Mouse (Mus musculus) right cerebral cortex, postnatal 10 days (tissue): Measurements from ENCODE around the gene Dctn2.

Source experiments
- DNase-seq, 2 experiments: peaks; one replicate each; pipeline ENCODE4 v3.0.0; 2021; ENCODE audit warnings: low spot score in 2 of 2

Dctn2 gene

DNA sequence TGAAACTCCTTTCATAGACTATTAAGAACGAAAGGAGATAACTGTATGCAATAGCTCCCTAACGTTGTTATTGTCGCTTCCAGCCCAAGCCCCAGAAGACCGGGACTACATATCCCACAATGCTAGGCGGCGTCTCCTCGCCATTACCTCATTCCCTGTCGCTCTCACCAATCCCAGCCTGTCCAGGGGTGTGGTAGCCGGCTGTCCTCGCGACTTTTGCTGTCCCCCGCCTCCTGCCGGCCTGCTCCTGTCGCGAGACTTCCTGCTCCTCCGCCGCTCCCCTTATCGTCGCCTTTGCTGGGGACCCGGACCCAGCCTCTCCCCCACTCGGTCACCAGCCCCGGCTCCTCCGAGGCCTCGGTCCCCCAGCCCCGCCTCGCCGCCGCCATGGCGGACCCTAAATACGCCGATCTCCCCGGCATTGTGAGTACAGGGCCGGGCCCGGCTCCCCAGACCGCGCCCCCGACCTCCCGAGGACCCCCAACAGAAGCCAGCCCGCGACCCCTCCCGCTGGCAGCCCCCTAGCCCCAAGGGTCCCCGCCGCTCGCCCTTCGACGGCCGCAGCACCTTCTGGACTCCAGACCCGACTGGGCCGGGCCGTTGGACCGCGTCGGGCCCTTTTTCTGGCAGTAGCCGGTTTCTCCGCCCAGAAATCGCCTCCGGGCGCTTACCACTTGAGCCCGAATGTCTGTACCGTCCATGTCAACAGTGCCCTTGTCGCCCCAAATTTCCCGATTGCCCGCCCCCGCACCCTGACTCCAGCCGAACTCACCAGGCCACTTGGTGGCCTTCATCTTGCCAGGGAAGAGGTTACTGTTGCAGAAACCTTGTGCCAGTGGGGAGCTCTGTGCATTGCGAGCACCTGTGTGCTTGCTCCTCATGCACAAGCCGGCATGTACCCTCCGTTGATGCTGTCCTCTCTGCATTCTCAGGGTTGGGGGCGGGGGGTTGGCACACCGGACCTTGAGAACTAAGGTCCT lies at the start of gene Dctn2:
TSS of gene Dctn2 (plus strand) at position 257 of the 980 bp plus-strand sequence.
- peak; percentile 98 to 99 for DNase-seq

DNA sequence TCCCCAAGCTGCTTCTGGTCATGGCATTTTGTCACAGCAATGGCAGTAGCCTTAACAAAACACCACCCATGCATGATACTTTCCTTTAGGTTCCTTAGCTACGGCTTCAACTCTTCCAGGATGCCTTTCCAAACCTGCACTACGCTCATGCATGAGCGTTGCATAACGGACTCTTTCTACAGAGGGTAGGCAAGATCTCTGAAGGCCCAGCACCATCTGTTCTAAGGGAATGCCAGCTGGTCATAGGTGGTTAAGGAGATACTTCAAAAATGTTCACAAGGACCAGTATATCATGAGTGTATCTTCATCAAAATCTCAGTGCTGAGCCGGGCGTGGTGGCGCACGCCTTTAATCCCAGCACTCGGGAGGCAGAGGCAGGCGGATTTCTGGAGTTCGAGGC lies 49.7 kb upstream of the Dctn2 start:
- no peak for DNase-seq

DNA sequence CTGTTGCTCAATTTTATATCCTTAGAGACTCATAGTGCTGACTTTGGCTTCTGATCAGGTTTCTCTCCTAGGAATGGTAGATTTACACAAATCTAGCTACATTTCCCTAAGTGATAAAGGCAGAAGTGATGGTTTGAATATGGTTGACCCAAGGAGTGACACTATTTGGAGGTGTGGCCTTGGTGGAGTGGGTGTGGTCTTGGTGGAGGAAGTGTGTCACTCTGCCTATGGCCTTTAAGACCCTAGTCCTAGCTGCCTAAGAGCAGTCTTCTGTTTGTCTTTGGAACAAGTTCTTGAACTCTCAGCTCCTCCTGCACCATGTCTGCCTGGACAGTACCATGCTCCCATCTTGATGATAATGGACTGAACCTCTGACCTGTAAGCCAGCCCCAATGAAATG lies 49.0 kb upstream of the Dctn2 start:
- no peak for DNase-seq

DNA sequence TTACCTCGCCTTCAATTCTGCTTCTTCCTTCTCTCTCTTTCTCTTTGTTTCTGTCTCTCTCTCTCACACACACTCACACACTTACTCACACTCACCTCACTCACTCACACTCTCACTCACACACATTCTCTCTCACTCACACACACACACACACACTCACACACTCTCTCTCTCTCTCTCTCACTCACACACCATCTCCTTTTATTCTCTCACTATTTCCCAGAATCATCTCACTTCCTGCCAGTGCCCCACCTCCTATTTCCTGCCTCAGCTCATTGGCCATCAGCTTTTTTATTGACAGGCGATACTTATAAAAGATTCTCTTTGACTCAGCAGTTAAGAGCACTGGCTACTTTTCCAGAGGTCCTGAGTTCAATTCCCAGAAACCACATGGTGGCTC lies 47.8 kb upstream of the Dctn2 start:
- DNase-seq, result no peak

DNA sequence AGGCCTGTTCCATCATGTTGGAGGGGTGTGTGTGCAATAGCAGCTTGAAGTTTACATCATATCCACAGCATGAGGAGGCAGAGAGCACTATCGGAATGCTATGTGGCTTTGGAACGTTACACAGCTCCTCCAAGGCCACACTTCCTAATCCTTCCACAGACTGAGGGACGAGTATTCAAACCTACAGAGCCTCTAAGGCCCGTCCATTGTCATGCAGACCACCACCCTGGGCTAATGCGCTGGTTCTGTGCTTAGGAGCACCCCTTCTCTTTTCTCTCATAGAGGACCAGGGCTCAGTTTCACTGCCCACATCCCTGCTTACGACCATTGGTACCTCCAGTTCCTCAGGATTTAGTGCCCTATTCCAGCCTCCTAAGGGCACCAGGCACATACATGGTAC lies 41.0 kb upstream of the Dctn2 start:
- no peak for DNase-seq

DNA sequence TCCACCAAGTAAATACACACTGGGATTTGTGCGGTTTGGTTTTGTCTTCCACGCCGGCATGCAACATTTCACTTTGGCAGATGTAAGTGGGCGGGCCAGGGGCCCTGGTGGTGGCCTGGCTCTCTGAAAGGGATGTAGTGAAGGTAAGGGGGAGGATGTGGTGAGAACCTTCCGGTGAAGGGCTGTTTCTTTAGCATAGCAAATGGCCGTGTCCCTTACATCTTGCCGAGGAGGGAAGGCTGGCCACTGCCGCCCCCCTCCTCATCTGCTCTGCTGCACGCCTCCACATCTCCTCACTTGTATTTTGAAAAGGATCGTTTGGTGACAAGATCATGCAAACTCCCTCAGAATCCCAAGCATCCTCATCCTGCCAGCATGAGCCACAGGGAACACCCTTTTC lies 40.4 kb upstream of the Dctn2 start:
- DNase-seq, result no peak

DNA sequence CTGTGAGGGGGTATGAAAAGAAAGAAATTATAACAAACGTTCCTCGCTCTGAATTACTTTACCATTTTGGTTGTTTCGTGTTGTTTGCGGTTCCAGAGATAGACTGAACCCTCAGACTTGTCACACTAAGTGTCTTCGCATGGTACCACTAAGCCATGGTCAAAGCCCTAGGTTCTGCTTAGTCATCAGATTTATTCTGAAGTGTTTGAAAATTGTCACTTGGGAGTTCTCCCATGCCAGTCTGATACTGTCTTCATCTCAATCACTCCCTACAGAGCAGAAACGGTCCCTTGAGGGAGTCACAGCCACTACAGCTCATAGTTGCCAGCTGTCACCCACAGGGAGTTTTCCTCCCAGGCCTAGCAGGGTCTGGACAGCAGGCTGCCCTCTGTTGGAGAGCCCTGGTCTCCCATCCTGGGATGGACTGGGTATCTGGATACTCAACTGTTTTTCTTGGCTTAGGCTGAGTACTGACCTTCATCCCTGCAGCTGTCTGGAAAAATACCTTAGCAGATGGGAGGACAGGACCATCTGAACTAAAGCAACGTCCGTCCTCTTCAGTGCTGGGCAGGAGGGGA lies 39.8 kb upstream of the Dctn2 start:
- DNase-seq, result no peak

DNA sequence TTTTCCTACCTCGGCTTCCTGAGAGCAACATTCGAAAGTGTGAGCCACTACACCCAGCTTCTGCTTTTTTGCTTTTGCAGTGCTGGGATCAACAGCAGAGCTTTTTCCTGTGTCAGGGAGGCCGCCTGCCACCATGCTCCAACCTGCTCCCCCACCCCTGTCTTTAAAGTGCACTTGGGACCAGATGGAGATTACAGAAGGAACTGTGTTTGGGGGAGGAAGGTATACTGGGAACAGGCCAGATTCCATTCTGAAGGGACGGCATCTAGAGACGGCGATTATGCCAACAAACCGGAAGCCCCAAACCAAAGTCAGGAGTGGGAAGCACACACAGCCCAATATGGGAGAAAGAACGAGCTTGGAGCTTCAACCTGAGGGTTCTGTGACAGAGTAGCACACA lies 39.0 kb upstream of the Dctn2 start:
- no peak for DNase-seq

DNA sequence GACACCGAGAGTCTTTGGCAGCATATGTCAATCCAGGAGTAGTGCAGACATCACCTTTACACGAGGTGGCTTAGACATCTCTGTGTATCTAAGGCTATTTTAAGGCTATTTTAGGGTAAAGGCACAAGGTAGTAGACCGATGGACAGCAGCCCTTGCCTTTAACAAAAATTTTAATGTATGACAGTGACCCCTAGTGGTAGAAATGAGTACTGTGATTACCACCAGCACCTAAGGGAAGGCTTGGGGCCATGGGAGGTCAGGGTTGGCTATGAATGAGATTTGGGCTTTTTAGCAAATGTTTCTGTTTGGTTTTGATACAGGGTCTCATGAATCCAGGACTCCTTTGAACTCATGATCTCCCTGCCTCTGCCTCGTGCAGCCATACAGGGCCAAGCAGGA lies 37.3 kb upstream of the Dctn2 start:
- no peak for DNase-seq

DNA sequence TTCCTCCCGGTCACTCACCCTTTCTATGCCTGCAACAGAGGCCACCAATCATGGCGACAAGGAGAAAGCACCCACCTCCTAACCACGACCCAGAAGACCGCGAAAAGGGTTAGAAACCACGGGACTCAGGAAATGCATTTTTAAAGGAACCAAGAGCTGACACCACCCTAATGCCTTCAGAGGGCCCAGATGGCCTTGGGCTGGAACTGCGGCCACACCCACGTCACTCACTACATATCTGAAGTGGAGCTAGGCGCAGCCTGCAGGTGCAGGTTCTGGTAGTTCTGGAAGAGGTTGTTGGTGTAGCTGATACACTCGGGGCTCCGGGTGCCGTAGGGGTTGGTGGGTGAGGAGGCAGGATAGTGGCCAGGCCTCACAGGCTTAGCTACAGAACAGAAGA lies 35.5 kb upstream of the Dctn2 start:
- no peak for DNase-seq

DNA sequence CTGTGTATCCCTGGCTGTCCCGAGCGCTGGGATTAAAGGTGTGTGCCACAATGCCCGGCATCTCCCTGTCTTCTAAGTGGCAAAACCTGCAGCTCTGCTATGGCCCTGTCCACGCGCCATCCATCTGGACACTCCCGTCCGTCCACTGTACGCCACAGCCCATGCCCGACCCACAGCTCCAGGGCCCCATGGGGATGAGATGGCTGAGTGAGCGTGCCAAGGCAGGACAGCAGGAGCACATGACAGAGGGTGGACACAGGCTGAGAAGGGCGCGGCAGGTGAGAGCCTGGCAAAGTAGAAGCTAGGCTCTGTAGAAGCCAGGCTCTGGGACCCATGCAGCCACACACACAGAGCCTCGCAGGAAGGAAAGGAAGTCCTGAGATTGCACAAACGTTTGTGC lies 34.4 kb upstream of the Dctn2 start:
- no peak for DNase-seq

DNA sequence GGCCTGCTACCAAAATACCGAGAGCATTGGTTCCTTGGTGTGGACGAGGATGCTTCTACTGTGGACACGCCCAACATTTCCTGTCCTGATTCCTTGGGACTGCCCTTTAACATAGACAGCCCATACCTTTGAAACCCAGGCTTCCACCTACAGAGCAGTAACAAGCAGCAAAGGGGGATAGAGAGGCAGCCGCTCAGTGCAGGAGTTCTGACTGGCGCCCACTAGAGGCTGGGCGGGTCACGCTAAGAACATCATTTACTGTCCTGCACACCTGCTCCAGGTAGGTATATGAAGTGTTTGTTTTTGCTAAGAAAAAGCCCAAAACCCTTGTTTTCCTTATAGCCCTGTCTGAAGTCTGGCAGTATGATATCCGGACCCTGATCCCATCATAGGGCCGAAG lies 33.0 kb upstream of the Dctn2 start:
- no peak for DNase-seq

DNA sequence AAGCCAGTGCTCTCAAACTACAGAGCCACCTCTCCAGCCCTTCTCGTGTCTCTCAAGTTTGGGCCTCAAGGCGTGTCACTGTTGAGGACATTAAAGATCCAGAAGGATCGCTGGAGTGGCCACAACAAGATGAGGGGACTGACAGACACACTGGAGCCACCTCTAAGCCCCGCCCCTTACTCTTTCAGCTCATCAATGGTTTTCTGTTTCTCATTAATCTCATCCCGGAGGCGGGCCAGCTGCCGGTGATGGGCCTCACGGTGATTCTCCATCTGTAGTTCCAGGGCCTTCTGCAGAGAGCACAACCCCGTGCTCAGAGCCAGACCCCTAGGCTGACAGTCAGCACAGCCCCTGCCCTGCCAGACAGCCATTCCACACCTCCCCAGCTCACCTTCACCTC lies 29.6 kb upstream of the Dctn2 start:
- DNase-seq, result no peak

DNA sequence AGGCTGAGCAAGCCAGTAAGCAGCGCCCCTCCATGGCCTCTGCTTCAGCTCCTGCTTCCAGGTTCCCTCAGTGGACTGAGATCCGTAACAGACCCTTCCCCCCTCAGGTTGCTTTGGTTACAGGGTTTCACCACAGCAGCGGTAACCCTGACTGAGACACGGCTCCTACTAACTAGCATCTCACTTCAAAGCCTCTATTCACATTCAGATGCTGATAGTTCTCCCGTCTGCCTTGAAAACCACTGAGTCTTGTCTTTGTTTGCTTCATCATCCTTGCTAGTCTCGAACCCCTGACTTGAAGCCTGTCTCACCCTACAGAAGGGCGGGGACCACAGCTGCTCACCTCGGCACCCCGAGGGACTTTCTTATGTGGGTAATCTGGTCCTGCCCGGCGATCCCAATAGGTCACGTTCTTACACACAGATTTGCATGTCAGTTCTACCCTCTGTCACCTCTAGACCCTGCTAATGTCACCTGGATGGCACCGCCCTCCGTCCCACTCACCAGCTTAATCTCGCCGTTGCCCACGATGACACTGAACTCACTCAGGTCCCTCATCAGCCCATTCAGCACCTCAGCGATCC lies 27.8 kb upstream of the Dctn2 start:
- DNase-seq, result no peak

DNA sequence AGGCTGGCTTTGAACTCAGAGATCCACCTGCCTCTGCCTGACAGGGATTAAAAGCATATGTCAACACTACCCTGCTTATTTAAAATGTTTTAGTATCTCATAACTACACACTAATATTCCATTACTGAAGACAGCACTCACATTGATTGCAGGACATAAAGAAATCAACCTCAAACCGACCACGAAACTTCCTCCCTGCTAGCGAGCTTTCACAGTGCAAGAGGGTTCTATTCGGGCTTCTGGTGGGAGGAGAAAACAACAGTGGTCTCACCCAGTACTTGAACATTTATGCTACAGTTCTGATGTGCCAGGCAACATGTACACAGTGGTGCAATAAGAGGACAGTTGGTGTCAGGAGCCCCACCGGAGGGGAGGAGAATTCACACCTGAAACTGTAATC lies 15.4 kb upstream of the Dctn2 start:
- DNase-seq, result no peak

DNA sequence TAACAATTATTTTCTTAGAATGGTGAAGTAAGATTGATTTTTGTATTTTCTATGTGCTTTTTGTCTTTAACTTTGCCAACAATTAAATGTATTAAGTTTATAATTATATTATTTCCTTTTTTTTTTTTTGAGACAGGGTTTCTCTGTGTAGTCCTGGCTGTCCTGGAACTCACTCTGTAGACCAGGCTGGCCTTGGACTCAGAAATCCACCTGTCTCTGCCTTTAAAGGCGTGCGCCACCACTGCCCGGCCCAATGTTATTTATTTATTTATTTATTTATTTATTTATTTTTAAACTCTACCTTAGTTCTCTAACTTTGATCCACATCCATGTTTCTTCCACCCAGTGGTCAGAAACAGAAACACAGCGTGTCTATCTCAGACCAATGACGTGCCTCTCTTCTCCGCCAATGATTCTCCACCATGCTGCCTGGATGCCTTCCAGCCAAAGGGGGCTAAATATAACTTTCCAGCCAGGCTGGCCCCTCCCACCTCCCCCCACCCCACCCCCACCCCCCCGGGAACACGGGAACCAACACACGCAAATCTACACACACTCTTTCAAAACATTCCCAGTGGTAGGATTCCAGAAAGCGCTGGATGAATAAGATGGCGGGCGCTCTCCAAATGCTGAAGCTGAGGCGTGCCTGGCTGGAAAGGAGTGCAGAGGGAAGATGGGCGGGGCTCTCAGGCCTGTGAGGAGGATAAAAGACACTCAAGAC lies 10.4 kb upstream of the Dctn2 start:
- peak; percentile 56 to 71 for DNase-seq

DNA sequence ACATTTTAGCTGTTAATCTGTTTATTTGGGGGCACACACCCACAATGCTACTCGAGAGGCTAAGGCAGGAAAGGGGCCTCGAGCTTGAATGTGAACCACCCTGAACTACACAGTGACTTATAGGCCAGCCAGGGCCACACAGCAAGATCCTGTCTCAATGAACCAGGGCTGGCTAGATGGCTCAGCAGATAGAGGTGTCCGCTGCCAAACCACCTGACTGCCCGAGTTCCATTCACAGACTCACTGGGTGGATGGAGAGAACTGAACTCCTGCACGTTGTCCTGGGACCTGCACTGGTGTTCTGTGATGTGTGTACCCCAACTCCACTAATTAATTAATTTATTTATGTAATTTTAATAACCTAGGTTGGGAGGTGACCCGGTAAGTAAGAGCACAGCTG lies 8.4 kb upstream of the Dctn2 start:
- no peak for DNase-seq

DNA sequence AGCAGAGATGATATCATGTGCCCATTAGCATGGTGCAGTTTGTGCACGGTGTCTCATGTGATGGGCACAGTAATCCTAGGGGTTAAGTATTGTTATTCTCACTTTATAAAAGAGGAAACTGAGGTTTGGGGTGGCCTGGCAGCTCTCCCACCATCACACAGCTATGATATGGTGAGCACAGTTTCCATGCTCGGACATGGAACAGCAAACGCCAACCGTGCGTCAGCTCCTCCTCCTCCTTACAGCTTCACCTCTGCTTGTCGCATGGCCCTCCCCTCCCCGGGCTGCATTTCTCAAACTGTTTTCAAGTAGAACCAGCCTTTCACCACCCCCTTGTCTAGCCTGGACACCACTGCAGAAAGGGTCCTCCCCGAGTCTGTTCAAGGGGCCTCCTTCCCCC lies 7.7 kb upstream of the Dctn2 start:
- no peak for DNase-seq

DNA sequence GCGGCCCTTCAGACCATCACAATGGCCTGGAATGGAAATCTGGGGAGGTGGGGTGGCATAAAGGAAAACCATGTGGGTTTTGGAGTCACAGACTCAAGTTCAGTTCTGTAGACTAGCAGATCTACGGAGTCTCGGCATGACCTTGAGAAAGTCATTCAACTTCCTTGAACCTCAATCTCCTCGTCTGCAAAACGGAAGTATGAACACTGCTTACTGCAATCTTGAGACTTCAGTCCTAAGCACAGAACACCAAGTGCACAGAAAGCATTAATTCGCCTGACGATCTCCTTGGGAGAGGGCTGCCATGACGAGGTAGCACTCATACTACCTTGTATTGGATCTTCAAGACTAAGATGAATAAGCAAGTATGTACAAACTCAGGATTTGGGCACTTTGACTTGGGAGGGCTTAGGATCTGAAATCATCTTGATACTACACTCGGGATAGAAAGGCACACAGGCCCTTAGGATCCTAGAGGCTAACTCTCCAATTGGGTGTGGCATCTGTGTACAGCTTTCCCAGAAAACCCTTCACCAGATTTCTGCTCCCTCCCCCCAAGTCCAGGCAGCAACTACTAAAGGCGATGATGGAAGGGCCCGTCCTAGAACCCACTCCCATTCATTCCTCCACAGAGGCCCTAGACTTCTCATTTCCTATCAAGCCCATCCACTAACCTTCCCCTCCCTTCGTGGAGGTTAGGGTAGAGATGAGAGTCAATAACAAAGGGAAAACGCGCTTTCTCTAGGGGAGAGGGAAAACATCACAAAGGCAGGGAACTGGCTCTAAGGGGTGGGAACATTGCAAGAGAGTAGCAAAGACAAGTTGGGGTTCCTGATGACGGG lies 4.2 kb upstream of the Dctn2 start:
- peak in 1 of 2 experiments; percentile 54 for DNase-seq

DNA sequence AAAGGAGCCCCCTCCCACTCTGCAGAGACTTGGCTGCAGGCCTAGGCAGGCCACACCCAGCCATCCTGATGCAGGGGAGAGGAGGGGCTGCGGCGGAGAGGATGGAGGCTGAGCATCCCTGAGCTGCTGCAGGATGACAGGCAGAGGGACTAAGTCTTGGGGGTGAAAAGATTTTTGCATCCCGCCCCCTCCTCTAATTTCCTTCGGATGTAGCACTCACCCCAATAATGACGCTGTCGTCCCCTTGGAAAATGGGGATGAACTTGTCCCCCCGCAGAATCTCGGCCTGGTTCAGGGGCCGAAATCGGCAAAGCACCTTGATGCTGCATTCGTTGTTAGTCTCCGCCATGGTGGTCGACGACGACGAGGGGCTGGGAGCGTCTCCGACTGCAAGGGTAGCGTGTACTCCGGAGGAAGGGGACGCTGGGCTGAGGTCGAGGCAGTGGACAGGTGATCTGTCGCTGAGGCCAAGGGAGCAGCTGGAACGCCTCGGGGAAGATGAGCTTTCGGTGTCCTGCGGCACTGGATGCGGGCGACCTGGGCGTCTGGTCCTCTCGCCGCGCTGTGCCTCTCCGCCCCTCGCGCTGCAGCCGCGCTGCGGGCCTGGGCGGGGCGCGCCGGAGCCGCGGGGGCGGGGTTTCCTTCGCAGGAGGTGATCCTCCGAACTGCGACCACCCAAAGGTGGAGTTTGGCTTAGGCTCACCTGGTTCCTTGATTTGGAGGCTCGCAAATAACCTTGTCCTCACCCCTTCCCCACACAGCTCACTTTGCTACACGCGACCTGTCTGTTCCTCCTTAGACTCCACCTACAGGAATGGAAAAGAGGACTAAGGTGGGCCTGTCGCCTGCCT lies 3.4 kb upstream of the Dctn2 start, which contains the start of gene Kif5a:
TSS of gene Kif5a (minus strand) at position 801 of the 851 bp plus-strand sequence.
- DNase-seq, result peak; percentile 82 to 84
